ENCODE assay signal across 15 mouse cellular contexts in the genomic region with DNA sequence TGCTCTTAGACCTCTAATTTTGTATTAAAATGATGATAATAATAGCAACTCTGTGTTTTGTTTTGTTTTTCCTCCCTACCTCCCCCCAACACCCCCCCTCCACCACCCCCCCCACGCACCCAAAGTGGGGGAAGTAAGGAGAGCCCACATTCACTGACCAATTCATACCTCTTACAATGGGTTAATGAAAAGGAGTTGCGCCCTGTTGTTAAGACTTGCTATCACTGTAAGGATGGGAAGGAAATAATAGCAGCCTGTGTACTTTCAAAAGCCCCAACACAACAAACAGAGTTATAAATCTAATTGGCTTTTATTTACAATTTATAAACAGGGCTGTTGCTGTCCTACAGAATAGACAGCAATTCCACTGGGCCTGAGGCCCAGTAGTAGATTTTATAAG.
A peak's percentile ranks its signal among the peaks of the same experiment; 100 is the strongest.
DNase-seq lines count a peak whose midpoint lies in the region; ATAC-seq lines count a peak whose summit lies in the region.
"Had no signal": no experiment of that assay in that cellular context is flagged by ENCODE, and none has a peak within 500 bp of the region (broad histone marks: within the 10 kb centered on the region; RNA-seq: fewer than 3 reads in every experiment).

No protein-coding gene starts in this region.

- no peak overlapping the region for H3K4me2 ChIP-seq in forebrain, embryonic 11.5 days (ENCODE audit: low read depth, low read length, severe bottlenecking)
- H3K4me2 ChIP-seq in forebrain, embryonic 16.5 days (ENCODE audit: low read length), result no peak overlapping the region
- H3K4me2 ChIP-seq in kidney, embryonic 15.5 days, result no peak overlapping the region
- no peak overlapping the region for H3K4me2 ChIP-seq in embryonic facial prominence, embryonic 12.5 days (replicated peaks)
- no peak overlapping the region for H3K4me2 ChIP-seq in limb, embryonic 11.5 days (ENCODE audit: low read depth, severe bottlenecking)
- H3K4me2 ChIP-seq: limb, embryonic 15.5 days; midbrain, embryonic 15.5 days had no signal

- ATAC-seq in forebrain, embryonic 11.5 days (replicated peaks; ENCODE audit: low FRiP score), result 0 out of 2 replicates have a peak, but pooled peaks have one; percentile 13
- ATAC-seq in forebrain, embryonic 16.5 days, result no peak
- ATAC-seq in kidney, embryonic 15.5 days (replicated peaks; ENCODE audit: low FRiP score), result peak; percentile 37; the same call in 1 of the 2 replicates
- no peak for ATAC-seq in embryonic facial prominence, embryonic 12.5 days (ENCODE audit: insufficient number of reproducible peaks, insufficient read depth, low FRiP score, low TSS enrichment)
- no peak for ATAC-seq in limb, embryonic 11.5 days (ENCODE audit: insufficient number of reproducible peaks, low FRiP score, low TSS enrichment, low read depth)
- ATAC-seq: liver, postnatal 0 days; midbrain, embryonic 15.5 days had no signal

- H3K27ac ChIP-seq in forebrain, embryonic 11.5 days (ENCODE audit: low read depth, low read length), result no peak overlapping the region
- no peak overlapping the region for H3K27ac ChIP-seq in forebrain, embryonic 16.5 days (ENCODE audit: low read length)
- H3K27ac ChIP-seq in kidney, embryonic 15.5 days, result peak overlapping the region; percentile 82
- H3K27ac ChIP-seq in embryonic facial prominence, embryonic 12.5 days, result peak overlapping the region; percentile 26; the same call in 1 of the 2 replicates
- peak overlapping the region; percentile 30; the same call in 1 of the 2 replicates for H3K27ac ChIP-seq in limb, embryonic 11.5 days (replicated peaks; ENCODE audit: low read depth, low read length)
- H3K27ac ChIP-seq: limb, embryonic 15.5 days; macrophage; midbrain, embryonic 15.5 days had no signal

- peaks cover 14% of the 10 kb centered on the region for H3K4me1 ChIP-seq in forebrain, embryonic 11.5 days (replicated peaks; ENCODE audit: control insufficient read depth, insufficient read depth, low read length)
- peaks cover 16% of the 10 kb centered on the region for H3K4me1 ChIP-seq in forebrain, embryonic 16.5 days (replicated peaks; ENCODE audit: control insufficient read depth, insufficient read depth, low read length)
- H3K4me1 ChIP-seq in kidney, embryonic 15.5 days, result peaks cover 37% of the 10 kb centered on the region
- peaks cover 37% of the 10 kb centered on the region for H3K4me1 ChIP-seq in embryonic facial prominence, embryonic 12.5 days
- H3K4me1 ChIP-seq in limb, embryonic 11.5 days (ENCODE audit: control insufficient read depth, insufficient read depth, low read length), result peaks cover 25% of the 10 kb centered on the region

- H3K27me3 ChIP-seq in forebrain, embryonic 11.5 days (ENCODE audit: control insufficient read depth, insufficient read depth, low read length), result no peaks in the 10 kb centered on the region
- no peaks in the 10 kb centered on the region for H3K27me3 ChIP-seq in forebrain, embryonic 16.5 days (replicated peaks; ENCODE audit: control insufficient read depth, insufficient read depth, low read length)
- no peaks in the 10 kb centered on the region for H3K27me3 ChIP-seq in kidney, embryonic 15.5 days
- H3K27me3 ChIP-seq in embryonic facial prominence, embryonic 12.5 days, result no peaks in the 10 kb centered on the region
- no peaks in the 10 kb centered on the region for H3K27me3 ChIP-seq in limb, embryonic 11.5 days (ENCODE audit: control insufficient read depth, insufficient read depth, low read length)
- H3K27me3 ChIP-seq: limb, embryonic 15.5 days; midbrain, embryonic 15.5 days had no signal

- WGBS in forebrain, embryonic 11.5 days, result 20% methylated on average over 2 of the region's 2 CpGs
- 8% methylated on average over 2 of the region's 2 CpGs for WGBS in forebrain, embryonic 16.5 days
- WGBS in kidney, embryonic 15.5 days, result 41% methylated on average over 2 of the region's 2 CpGs
- 54% methylated on average over 2 of the region's 2 CpGs for WGBS in embryonic facial prominence, embryonic 12.5 days
- 35% methylated on average over 2 of the region's 2 CpGs for WGBS in limb, embryonic 11.5 days

- DNase-seq in forebrain, embryonic 11.5 days (ENCODE audit: low spot score), result no peak
- no peak for DNase-seq in kidney, adult 9 months
- no peak for DNase-seq in limb, embryonic 11.5 days (ENCODE audit: low spot score)
- no peak for DNase-seq in left cerebral cortex, adult 11 months (ENCODE audit: low spot score)
- DNase-seq in cerebellum, postnatal 4 days (ENCODE audit: low spot score in 2 of 2), result no peak
- DNase-seq: adrenal gland, postnatal 36 days; gastrocnemius, postnatal 10 days; kidney, adult 18-20 months; liver, postnatal 0 days had no signal

- H3K9me3 ChIP-seq in forebrain, embryonic 11.5 days (ENCODE audit: control insufficient read depth, low read length), result no peaks in the 10 kb centered on the region
- no peaks in the 10 kb centered on the region for H3K9me3 ChIP-seq in forebrain, embryonic 16.5 days (ENCODE audit: control insufficient read depth, low read length)
- no peaks in the 10 kb centered on the region for H3K9me3 ChIP-seq in kidney, embryonic 15.5 days (replicated peaks)
- H3K9me3 ChIP-seq in embryonic facial prominence, embryonic 12.5 days, result no peaks in the 10 kb centered on the region
- H3K9me3 ChIP-seq in limb, embryonic 11.5 days (ENCODE audit: control insufficient read depth, low read length), result no peaks in the 10 kb centered on the region
- H3K9me3 ChIP-seq: limb, embryonic 15.5 days; midbrain, embryonic 15.5 days had no signal

- H3K9ac ChIP-seq in forebrain, embryonic 11.5 days (ENCODE audit: low read length), result no peak overlapping the region
- H3K9ac ChIP-seq in forebrain, embryonic 16.5 days (replicated peaks; ENCODE audit: low read depth, low read length), result no peak overlapping the region
- no peak overlapping the region for H3K9ac ChIP-seq in kidney, embryonic 15.5 days
- no peak overlapping the region for H3K9ac ChIP-seq in embryonic facial prominence, embryonic 12.5 days
- no peak overlapping the region for H3K9ac ChIP-seq in limb, embryonic 11.5 days (ENCODE audit: low read length)
- H3K9ac ChIP-seq: limb, embryonic 15.5 days; liver, postnatal 0 days; midbrain, embryonic 15.5 days had no signal

- no peaks in the 10 kb centered on the region for H3K36me3 ChIP-seq in forebrain, embryonic 11.5 days (ENCODE audit: control insufficient read depth, insufficient read depth, low read length)
- no peaks in the 10 kb centered on the region for H3K36me3 ChIP-seq in forebrain, embryonic 16.5 days (ENCODE audit: control insufficient read depth, insufficient read depth)
- no peaks in the 10 kb centered on the region for H3K36me3 ChIP-seq in kidney, embryonic 15.5 days
- no peaks in the 10 kb centered on the region for H3K36me3 ChIP-seq in embryonic facial prominence, embryonic 12.5 days
- H3K36me3 ChIP-seq in limb, embryonic 11.5 days (ENCODE audit: control insufficient read depth, insufficient read depth, low read length), result no peaks in the 10 kb centered on the region
- H3K36me3 ChIP-seq: limb, embryonic 15.5 days; midbrain, embryonic 15.5 days had no signal

- no peak overlapping the region for H3K4me3 ChIP-seq in forebrain, embryonic 11.5 days (ENCODE audit: low read depth, low read length)
- H3K4me3 ChIP-seq in forebrain, embryonic 16.5 days (replicated peaks; ENCODE audit: low read length), result no peak overlapping the region
- no peak overlapping the region for H3K4me3 ChIP-seq in kidney, embryonic 15.5 days (replicated peaks)
- H3K4me3 ChIP-seq in embryonic facial prominence, embryonic 12.5 days, result no peak overlapping the region
- no peak overlapping the region for H3K4me3 ChIP-seq in limb, embryonic 11.5 days (ENCODE audit: low read depth, low read length)
- H3K4me3 ChIP-seq: limb, embryonic 15.5 days; midbrain, embryonic 15.5 days had no signal

Comparison
In these comparisons a context has a peak if more than half of its experiments do, and no peak if none do; other contexts are left out.
1. ATAC-seq: peak in forebrain, embryonic 11.5 days (single experiment) and kidney, embryonic 15.5 days (single experiment); none in forebrain, embryonic 16.5 days (single experiment), embryonic facial prominence, embryonic 12.5 days (single experiment) and limb, embryonic 11.5 days (single experiment).
2. H3K27ac ChIP-seq: peak in kidney, embryonic 15.5 days (single experiment), embryonic facial prominence, embryonic 12.5 days (single experiment) and limb, embryonic 11.5 days (single experiment); none in forebrain, embryonic 11.5 days (single experiment) and forebrain, embryonic 16.5 days (single experiment).